Mouse (Mus musculus) WW6 (cell line): Measurements from ENCODE around the gene Dexi.

ENCODE experiments used
- DNase-seq: peaks from one replicate; pipeline ENCODE4 v3.0.0-alpha.2; 2013; ENCODE audit warnings: low read depth, low spot score

Dexi gene

DNA sequence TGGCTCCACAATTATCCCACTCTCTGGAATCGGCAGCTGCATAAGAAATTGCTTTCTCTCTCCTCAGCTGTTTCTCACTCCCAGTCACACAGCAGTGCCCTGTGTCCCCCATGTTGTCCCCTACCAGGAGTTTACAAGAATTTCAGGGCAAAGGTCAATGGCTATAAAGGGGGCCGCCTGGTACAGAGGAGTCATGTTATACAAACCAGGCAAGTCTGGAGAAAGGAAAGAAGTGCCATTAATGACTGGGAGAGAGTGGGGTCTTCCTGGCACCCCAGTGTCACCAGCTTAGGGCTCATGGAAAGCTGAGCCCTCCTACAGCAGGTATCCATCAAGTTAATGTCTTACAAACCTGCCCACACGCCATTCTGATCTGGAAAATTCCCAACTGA lies 88.3 kb downstream of the Dexi start:
- DNase-seq = no peak

DNA sequence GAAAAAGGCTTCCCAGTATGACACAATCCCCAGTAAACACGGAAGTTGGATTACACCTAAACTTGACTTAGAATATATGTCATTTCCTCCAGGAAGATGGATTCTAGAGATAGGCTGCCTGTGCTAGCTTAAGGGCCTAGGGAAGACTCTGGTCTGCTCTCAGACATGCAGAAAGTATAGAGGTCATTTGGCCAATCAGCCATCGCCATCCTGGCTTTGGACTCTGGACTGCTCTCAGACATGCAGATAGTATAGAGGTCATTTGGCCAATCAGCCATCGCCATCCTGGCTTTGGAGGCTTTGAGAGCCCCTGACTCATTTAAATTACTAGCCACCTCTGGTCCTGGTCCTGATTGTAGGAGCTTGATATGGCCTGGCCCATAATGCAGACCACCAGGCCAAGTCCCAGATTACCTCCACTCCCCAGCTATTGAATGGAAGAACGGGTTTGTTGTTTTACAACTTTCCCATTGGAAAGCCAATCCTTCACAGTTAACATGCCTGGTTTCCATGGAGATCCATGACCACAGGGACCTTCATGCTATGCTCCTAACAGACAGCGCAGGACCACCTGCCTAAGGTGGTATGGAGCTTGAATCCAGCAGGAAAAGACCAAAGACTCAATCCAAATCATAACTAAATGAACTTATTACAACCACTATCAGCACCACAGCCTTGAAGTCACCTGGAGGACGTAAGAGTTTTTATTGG lies 88.8 kb downstream of the Dexi start:
- DNase-seq = no peak
